35 mouse cellular contexts compared by ENCODE assay signal in the genomic region with DNA sequence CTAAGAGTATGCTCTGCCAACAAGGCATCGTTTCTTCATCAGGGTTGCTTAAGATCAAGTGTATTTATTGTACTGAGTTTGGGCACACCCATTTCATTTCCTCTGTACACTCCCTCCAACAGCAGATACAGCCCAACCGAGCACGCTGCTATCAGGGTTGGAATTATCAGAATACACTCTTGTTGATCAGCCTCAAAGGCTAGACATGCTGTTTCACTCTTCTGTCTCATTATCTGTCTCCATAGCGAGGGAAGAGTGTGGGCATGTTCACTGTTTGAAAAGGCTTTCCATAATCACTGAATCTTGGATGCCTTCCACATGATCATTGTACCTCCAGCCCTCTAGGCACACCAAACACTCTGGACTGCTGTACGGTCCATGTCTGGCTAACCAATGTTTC. TPM values are rescaled to one million over a fixed set of nuclear protein-coding genes. Genes with fewer than 3 reads are reported as not detected.
DNase-seq lines count a peak whose midpoint lies in the region; ATAC-seq and TF ChIP-seq lines count a peak whose summit lies in the region.
"Had no signal": no experiment of that assay in that cellular context is flagged by ENCODE, and none has a peak within 500 bp of the region (broad histone marks: within the 10 kb centered on the region; RNA-seq: fewer than 3 reads in every experiment).

No protein-coding gene starts in this region.

- 72% methylated on average over 5 of the region's 5 CpGs for WGBS in kidney, embryonic 16.5 days
- 48% methylated on average over 5 of the region's 5 CpGs for WGBS in lung, embryonic 14.5 days
- WGBS in lung, postnatal 0 days = 51% methylated on average over 5 of the region's 5 CpGs

- H3K4me3 ChIP-seq in kidney, embryonic 16.5 days (ENCODE audit: low read length) = no peak overlapping the region
- H3K4me3 ChIP-seq in lung, embryonic 14.5 days (ENCODE audit: low read depth, low read length) = no peak overlapping the region
- H3K4me3 ChIP-seq in lung, postnatal 0 days (ENCODE audit: low read depth, low read length) = no peak overlapping the region
- H3K4me3 ChIP-seq: forebrain, embryonic 13.5 days; heart, embryonic 13.5 days; hindbrain, embryonic 15.5 days; left cerebral cortex, adult 2 months; limb, embryonic 13.5 days; midbrain, embryonic 10.5 days; myocyte; neural tube, embryonic 12.5 days had no signal

- no peak for TF ChIP-seq CTCF in lung, embryonic 14.5 days (IDR thresholded peaks at IDR 0.05; ENCODE audit: low read depth)
- TF ChIP-seq CTCF in lung, postnatal 0 days (IDR thresholded peaks at IDR 0.05) = no peak

- H3K27me3 ChIP-seq in kidney, embryonic 16.5 days (ENCODE audit: insufficient read depth, low read length) = no peaks in the 10 kb centered on the region
- no peaks in the 10 kb centered on the region for H3K27me3 ChIP-seq in lung, embryonic 14.5 days (ENCODE audit: insufficient read depth, low read length)
- no peaks in the 10 kb centered on the region for H3K27me3 ChIP-seq in lung, postnatal 0 days (replicated peaks; ENCODE audit: insufficient read depth, low read length)
- H3K27me3 ChIP-seq: forebrain, embryonic 13.5 days; heart, embryonic 13.5 days; hindbrain, embryonic 15.5 days; limb, embryonic 13.5 days; neural tube, embryonic 12.5 days had no signal

- H3K4me1 ChIP-seq in kidney, embryonic 16.5 days (ENCODE audit: insufficient read depth, low read length) = peaks cover 14% of the 10 kb centered on the region
- H3K4me1 ChIP-seq in lung, embryonic 14.5 days (ENCODE audit: insufficient read depth) = no peaks in the 10 kb centered on the region
- no peaks in the 10 kb centered on the region for H3K4me1 ChIP-seq in lung, postnatal 0 days (ENCODE audit: insufficient read depth, low read depth, low read length)
- H3K4me1 ChIP-seq: forebrain, embryonic 13.5 days; heart, embryonic 13.5 days; hindbrain, embryonic 15.5 days; midbrain, embryonic 10.5 days; neural tube, embryonic 12.5 days had no signal

- peak overlapping the region; percentile 63 for H3K27ac ChIP-seq in kidney, embryonic 16.5 days (ENCODE audit: low read length)
- H3K27ac ChIP-seq in lung, embryonic 14.5 days (ENCODE audit: low read depth) = no peak overlapping the region
- no peak overlapping the region for H3K27ac ChIP-seq in lung, postnatal 0 days (ENCODE audit: low read length)
- H3K27ac ChIP-seq: forebrain, embryonic 13.5 days; heart, embryonic 13.5 days; hindbrain, embryonic 15.5 days; left cerebral cortex, adult 2 months; limb, embryonic 13.5 days; macrophage; midbrain, embryonic 10.5 days; neural tube, embryonic 12.5 days; stomach, postnatal 0 days had no signal

- no peaks in the 10 kb centered on the region for H3K36me3 ChIP-seq in kidney, embryonic 16.5 days (ENCODE audit: insufficient read depth, low read length)
- no peaks in the 10 kb centered on the region for H3K36me3 ChIP-seq in lung, embryonic 14.5 days (ENCODE audit: insufficient read depth)
- no peaks in the 10 kb centered on the region for H3K36me3 ChIP-seq in lung, postnatal 0 days (ENCODE audit: insufficient read depth, low read length)
- H3K36me3 ChIP-seq: heart, embryonic 13.5 days; hindbrain, embryonic 15.5 days; limb, embryonic 13.5 days; midbrain, embryonic 10.5 days; neural tube, embryonic 12.5 days had no signal

- no peak for TF ChIP-seq EP300 in lung, postnatal 0 days (IDR thresholded peaks at IDR 0.05)

- no peak for DNase-seq in kidney, adult 8-10 months
- DNase-seq in lung, embryonic 14.5 days = peak; percentile 17
- DNase-seq in lung, postnatal 0 days (ENCODE audit: low spot score) = no peak
- DNase-seq in MN1 (ENCODE audit: low spot score) = no peak
- DNase-seq: adrenal gland, postnatal 10 days; B cell, adult 2 months; cerebellum, adult 8-10 months; cerebellum, postnatal 25 days; gastrocnemius, postnatal 10 days; heart, postnatal 10 days; kidney, postnatal 14 days; lung, adult 18-20 months; right cerebral cortex, postnatal 4 days; thymus, adult 18-20 months; thymus, postnatal 25 days had no signal

- H3K9ac ChIP-seq in kidney, embryonic 16.5 days (replicated peaks; ENCODE audit: low read length) = no peak overlapping the region
- H3K9ac ChIP-seq in lung, embryonic 14.5 days = no peak overlapping the region
- H3K9ac ChIP-seq in lung, postnatal 0 days (replicated peaks; ENCODE audit: low read depth) = no peak overlapping the region
- H3K9ac ChIP-seq: forebrain, embryonic 13.5 days; heart, embryonic 13.5 days; hindbrain, embryonic 15.5 days; limb, embryonic 13.5 days; neural tube, embryonic 12.5 days had no signal

- no peak for ATAC-seq in kidney, embryonic 16.5 days (ENCODE audit: low FRiP score, low TSS enrichment)
- peak; percentile 45; the same call in 1 of the 2 replicates for ATAC-seq in lung, embryonic 14.5 days (ENCODE audit: insufficient read depth)
- no peak for ATAC-seq in lung, postnatal 0 days
- 0 out of 2 replicates have a peak, but pooled peaks have one; percentile 39 for ATAC-seq in common myeloid progenitor, adult 5-6 weeks (replicated peaks; ENCODE audit: low read depth, poor library complexity, severe bottlenecking)
- ATAC-seq in megakaryocyte progenitor cell, adult 5-6 weeks (replicated peaks; ENCODE audit: poor library complexity) = peak; percentile 66
- ATAC-seq: forebrain, embryonic 13.5 days had no signal

- no peak overlapping the region for H3K4me2 ChIP-seq in kidney, embryonic 16.5 days (replicated peaks; ENCODE audit: low read depth, low read length)
- H3K4me2 ChIP-seq in lung, embryonic 14.5 days = no peak overlapping the region
- no peak overlapping the region for H3K4me2 ChIP-seq in lung, postnatal 0 days (replicated peaks; ENCODE audit: low read depth, low read length)
- H3K4me2 ChIP-seq: forebrain, embryonic 13.5 days; heart, embryonic 13.5 days; hindbrain, embryonic 15.5 days; limb, embryonic 13.5 days; neural tube, embryonic 12.5 days had no signal

- no peaks in the 10 kb centered on the region for H3K9me3 ChIP-seq in kidney, embryonic 16.5 days (ENCODE audit: low read length)
- no peaks in the 10 kb centered on the region for H3K9me3 ChIP-seq in lung, embryonic 14.5 days (ENCODE audit: low read depth, low read length)
- no peaks in the 10 kb centered on the region for H3K9me3 ChIP-seq in lung, postnatal 0 days (ENCODE audit: low read length)
- H3K9me3 ChIP-seq: forebrain, embryonic 13.5 days; heart, embryonic 13.5 days; hindbrain, embryonic 15.5 days; midbrain, embryonic 10.5 days; neural tube, embryonic 12.5 days had no signal

RNA-seq across cellular contexts. Expression of a gene that starts 34.2 kb away (rescaled TPM):
- 35.1 and 36.5 TPM in 2 replicates for polyA plus RNA-seq in kidney, embryonic 16.5 days (2015; fragmentation: Nextera tagmentation; extraction: Ambion mirVana)
- 24.4 and 24.8 TPM in 2 replicates for polyA plus RNA-seq in lung, embryonic 14.5 days (2014; fragmentation: Nextera tagmentation; extraction: Ambion mirVana)
- polyA plus RNA-seq in lung, postnatal 0 days (2015; fragmentation: Nextera tagmentation; extraction: Ambion mirVana) = 27.2 and 29.4 TPM in 2 replicates
- 13.6 and 20.0 TPM in 2 replicates for total RNA-seq in common myeloid progenitor, adult 5-6 weeks (2017)
- total RNA-seq in megakaryocyte progenitor cell, adult 5-6 weeks (2015) = 21.7 and 26.7 TPM in 2 replicates
- 15.1 and 22.4 TPM in 2 replicates for total RNA-seq in megakaryocyte progenitor cell, adult 5-6 weeks (2017)

RNA-seq across cellular contexts. Expression of a gene that starts 40.1 kb away (rescaled TPM):
- polyA plus RNA-seq in kidney, embryonic 16.5 days (2015; fragmentation: Nextera tagmentation; extraction: Ambion mirVana) = not detected in 2 replicates
- polyA plus RNA-seq in lung, embryonic 14.5 days (2014; fragmentation: Nextera tagmentation; extraction: Ambion mirVana) = not detected in 2 replicates
- not detected in 2 replicates for polyA plus RNA-seq in lung, postnatal 0 days (2015; fragmentation: Nextera tagmentation; extraction: Ambion mirVana)
- total RNA-seq in common myeloid progenitor, adult 5-6 weeks (2017) = not detected in 2 replicates
- not detected in 2 replicates for total RNA-seq in megakaryocyte progenitor cell, adult 5-6 weeks (2015)
- not detected in 2 replicates for total RNA-seq in megakaryocyte progenitor cell, adult 5-6 weeks (2017)
- total RNA-seq: adrenal gland, postnatal 10 days; gastrocnemius, postnatal 10 days; heart, adult 8-10 months; heart, postnatal 10 days; hematopoietic stem cell, adult 5-6 weeks; layer of hippocampus, adult 18-20 months; layer of hippocampus, postnatal 14 days; left cerebral cortex, adult 2 months; left cerebral cortex, postnatal 36 days had no signal
- polyA plus RNA-seq: gonadal fat pad, adult 2 months; heart, embryonic 13.5 days; limb, embryonic 13.5 days; macrophage; midbrain, postnatal 0 days; myocyte had no signal

Comparison
In these comparisons a context has a peak if more than half of its experiments do, and no peak if none do; other contexts are left out.
1. ATAC-seq: peak in lung, embryonic 14.5 days (single experiment), common myeloid progenitor, adult 5-6 weeks (single experiment) and megakaryocyte progenitor cell, adult 5-6 weeks (single experiment); none in kidney, embryonic 16.5 days (single experiment) and lung, postnatal 0 days (single experiment).